Mouse (Mus musculus) bone marrow, adult 2 months (tissue): ENCODE data around the gene Ncaph.
"Not testable (repeated sequence)": the region's sequence is repeated elsewhere in the genome, so short reads cannot be mapped to it uniquely, and the experiment has no call there.

Experiments
- CTCF ChIP-seq: fragments of 200-500 bp; IDR thresholded peaks from 2 replicates; pipeline ENCODE4 v1.5.1; 2011; ENCODE audit warnings: low read length, control low read depth; ENCODE audit not compliant: control insufficient read depth, insufficient read depth
- POLR2A ChIP-seq: fragments of 200-500 bp; IDR thresholded peaks from 2 replicates; pipeline ENCODE4 v1.6.1; 2011; ENCODE audit warnings: low read depth, mild to moderate bottlenecking, control low read depth, low read length, borderline replicate concordance; ENCODE audit not compliant: control insufficient read depth

DNA sequence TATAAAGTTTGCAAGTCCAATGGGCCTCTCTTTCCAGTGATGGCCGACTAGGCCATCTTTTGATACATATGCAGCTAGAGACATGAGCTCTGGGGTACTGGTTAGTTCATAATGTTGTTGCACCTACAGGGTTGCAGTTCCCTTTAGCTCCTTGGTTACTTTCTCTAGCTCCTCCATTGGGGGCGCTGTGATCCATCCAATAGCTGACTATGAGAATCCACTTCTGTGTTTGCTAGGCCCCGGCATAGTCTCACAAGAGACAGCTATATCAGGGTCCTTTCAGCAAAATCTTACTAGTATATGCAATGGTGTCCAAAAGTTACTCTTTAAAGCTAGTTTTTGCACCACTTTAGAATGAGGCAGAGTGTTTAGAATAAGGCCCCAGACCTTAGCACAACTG, 1.5 kb upstream of the Ncaph start:
- not testable (repeated sequence) for TF ChIP-seq CTCF, POLR2A
